Mouse (Mus musculus) kidney, postnatal 25 days (tissue): ENCODE results near the gene Nags.
"Not testable (repeated sequence)": the region's sequence is repeated elsewhere in the genome, so short reads cannot be mapped to it uniquely, and the experiment has no call there.

Experiments
- DNase-seq, 2 experiments: peaks; one replicate each; pipeline ENCODE4 v3.0.0; 2021; ENCODE audit warnings: mixed read lengths in 2 of 2

Nags gene

GRCm38 (mm10) chr11:102158024-102158423 is 12.7 kb downstream of the Nags start:
- not testable (repeated sequence) for DNase-seq

GRCm38 (mm10) chr11:102159781-102160180 is 14.5 kb downstream of the Nags start:
- DNase-seq: no peak

GRCm38 (mm10) chr11:102165971-102166722 is 20.8 kb downstream of the Nags start:
- peak in 1 of 2 experiments; percentile 45 for DNase-seq

- DNase-seq: no peak
These were observed 22.2 kb downstream of the Nags start for GRCm38 (mm10) chr11:102167539-102167938.

GRCm38 (mm10) chr11:102168689-102169088 is 23.4 kb downstream of the Nags start:
- DNase-seq: no peak

GRCm38 (mm10) chr11:102179836-102180235 is 34.5 kb downstream of the Nags start:
- DNase-seq: no peak

GRCm38 (mm10) chr11:102184253-102184645 is 38.9 kb downstream of the Nags start:
- DNase-seq: no peak

- DNase-seq: peak; percentile 96
These were observed 39.6 kb downstream of the Nags start, which contains the start of gene Lsm12 for GRCm38 (mm10) chr11:102184646-102185495. Gene Lsm12 (minus strand): TSS chr11:102185296.

- DNase-seq: no peak
These were observed 40.4 kb downstream of the Nags start for GRCm38 (mm10) chr11:102185677-102186076.

GRCm38 (mm10) chr11:102186235-102186634 is 40.9 kb downstream of the Nags start:
- DNase-seq: peak in 1 of 2 experiments; percentile 36

- no peak for DNase-seq
These were observed 43.7 kb downstream of the Nags start for GRCm38 (mm10) chr11:102188980-102189379.

- DNase-seq: peak; percentile 96 to 97
These were observed 44.4 kb downstream of the Nags start, which contains the start of gene G6pc3 for GRCm38 (mm10) chr11:102189461-102190436. Gene G6pc3 (plus strand): TSS chr11:102189620.

GRCm38 (mm10) chr11:102190848-102191247 is 45.5 kb downstream of the Nags start:
- no peak for DNase-seq

- DNase-seq: no peak
These were observed 48.5 kb downstream of the Nags start for GRCm38 (mm10) chr11:102193657-102194440.

GRCm38 (mm10) chr11:102196018-102196797 is 50.9 kb downstream of the Nags start:
- peak in 1 of 2 experiments; percentile 35 for DNase-seq

- peak in 1 of 2 experiments; percentile 15 for DNase-seq
These were observed 52.9 kb downstream of the Nags start for GRCm38 (mm10) chr11:102198245-102198644.
